Mouse (Mus musculus) hematopoietic stem cell, adult 5-6 weeks (primary cell): ENCODE results near the gene Hdhd3. TPM values are rescaled to one million over a fixed set of nuclear protein-coding genes. Genes with fewer than 3 reads are reported as not detected.

Source experiments
- ATAC-seq, 2 experiments: fragments of 125-278 bp in 1 of 2; replicated peaks in 1 of 2; 2 replicates each; pipeline ENCODE4 v1.8.0; 2016 to 2017; ENCODE audit warnings: inconsistent platforms in 2 of 2, mild to moderate bottlenecking in 2 of 2, moderate number of reproducible peaks in 2 of 2, low read depth in 1 of 2, moderate TSS enrichment in 1 of 2; ENCODE audit not compliant: low FRiP score in 2 of 2, poor library complexity in 2 of 2, severe bottlenecking in 2 of 2, insufficient read depth in 1 of 2, low TSS enrichment in 1 of 2
- total RNA-seq: library from RNA; stranded (forward); fragments of 172-1452, 232-1000 nt; gene quantifications from 2 replicates; pipeline ENCODE4 v1.2.3, GENCODE M21; 2017

Gene Hdhd3
- total RNA-seq = 3.1 and 3.3 TPM in 2 replicates

- no peak for ATAC-seq
Measured at GRCm38 (mm10) chr4:62503374-62503970, at the start of gene Hdhd3. Gene Hdhd3 (minus strand): TSS chr4:62503467.

GRCm38 (mm10) chr4:62551966-62552365 lies 48.7 kb upstream of the Hdhd3 start:
- ATAC-seq = no peak

- ATAC-seq = no peak
Measured at GRCm38 (mm10) chr4:62544801-62545200, 41.5 kb upstream of the Hdhd3 start.

- ATAC-seq = no peak
Measured at GRCm38 (mm10) chr4:62543782-62544181, 40.5 kb upstream of the Hdhd3 start.

- no peak for ATAC-seq
Measured at GRCm38 (mm10) chr4:62541802-62542201, 38.5 kb upstream of the Hdhd3 start.

- ATAC-seq = no peak
Measured at GRCm38 (mm10) chr4:62533729-62534128, 30.5 kb upstream of the Hdhd3 start.

- ATAC-seq = no peak
Measured at GRCm38 (mm10) chr4:62527655-62528054, 24.4 kb upstream of the Hdhd3 start.

- ATAC-seq = no peak
Measured at GRCm38 (mm10) chr4:62526256-62526655, 23.0 kb upstream of the Hdhd3 start.

GRCm38 (mm10) chr4:62525489-62525811 lies 22.2 kb upstream of the Hdhd3 start:
- no peak for ATAC-seq

GRCm38 (mm10) chr4:62524651-62525488 lies 21.6 kb upstream of the Hdhd3 start, which contains the start of the genes Pole3 and 4933430I17Rik:
Gene Pole3 (minus strand): TSS chr4:62525068.
Gene 4933430I17Rik (plus strand): TSS chr4:62525369.
- ATAC-seq = peak; percentile 96

GRCm38 (mm10) chr4:62520892-62521400 lies 17.7 kb upstream of the Hdhd3 start:
- no peak for ATAC-seq

GRCm38 (mm10) chr4:62519849-62520233 lies 16.6 kb upstream of the Hdhd3 start, which contains the start of gene Alad:
Gene Alad (minus strand): TSS chr4:62519918.
- peak; percentile 38 for ATAC-seq

GRCm38 (mm10) chr4:62519122-62519848 lies 16.0 kb upstream of the Hdhd3 start:
- peak; percentile 5 to 19; a peak in 3 of 4 replicates for ATAC-seq

GRCm38 (mm10) chr4:62518416-62519121 lies 15.3 kb upstream of the Hdhd3 start:
- peak; percentile 4 to 9; a peak in 2 of 4 replicates for ATAC-seq

GRCm38 (mm10) chr4:62517538-62518415 lies 14.5 kb upstream of the Hdhd3 start:
- no peak for ATAC-seq

GRCm38 (mm10) chr4:62517046-62517445 lies 13.8 kb upstream of the Hdhd3 start:
- peak in 1 of 2 experiments; percentile 8; a peak in 1 of 4 replicates for ATAC-seq
